Mouse (Mus musculus): ENCODE measurements at regions not wholly inside any gene's neighbourhood (a gene's known extent, or its start where the extent isn't known, plus 50 kb on each side); places are given as distances from the start of the nearest gene placed in this dataset.

DNA sequence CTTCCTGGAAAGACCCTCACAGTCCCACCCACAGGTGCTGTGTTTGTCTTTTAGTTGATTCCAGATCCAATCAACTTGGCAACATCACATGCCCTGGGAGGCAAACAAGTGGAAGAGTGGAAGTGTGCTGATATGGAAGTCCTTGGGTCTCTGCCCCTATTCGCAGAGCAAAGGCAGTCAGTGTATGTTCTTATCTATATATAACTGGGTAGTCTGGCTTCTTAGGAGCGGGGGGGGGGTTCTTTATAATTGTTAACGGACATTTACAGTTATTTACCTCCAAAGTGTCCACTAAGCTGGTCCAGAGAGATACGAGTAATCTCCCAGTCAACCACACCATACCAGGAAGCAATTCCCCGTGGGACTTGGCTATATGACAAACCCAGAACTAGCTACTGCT lies 184.8 kb downstream of the Prkcq start:
- WGBS (ENCODE audit: insufficient replicate concordance), result 33% methylated on average over 5 of the region's 5 CpGs
- Histone ChIP-seq H3K9me3 (ENCODE audit: control insufficient read depth, low read length) (no peaks in the 10 kb centered on the region), H3K27ac (no peak overlapping the region), H3K27me3 (ENCODE audit: control insufficient read depth, insufficient read depth, low read length) (no peaks in the 10 kb centered on the region), H3K4me2 (ENCODE audit: low read depth) (no peak overlapping the region), H3K4me1 (replicated peaks; ENCODE audit: control insufficient read depth in 2 of 2, insufficient read depth in 2 of 2, low read length in 1 of 2) (peaks cover 0 to 6% of the 10 kb centered on the region in 2 experiments; a peak in 2 of 4 replicates), H3K36me3 (replicated peaks; ENCODE audit: control insufficient read depth, insufficient read depth, low read depth) (no peaks in the 10 kb centered on the region), H3K9ac (replicated peaks) (no peak overlapping the region), H3K4me3 (ENCODE audit: insufficient read depth in 1 of 2, low read depth in 2 of 2, low read length in 2 of 2) (no peak overlapping the region)
- TF ChIP-seq CTCF (IDR thresholded peaks at IDR 0.05; ENCODE audit: low read depth), result no peak
- no peak for TF ChIP-seq EP300 (IDR thresholded peaks at IDR 0.05; ENCODE audit: low read depth)
- ATAC-seq (ENCODE audit: insufficient read depth) (no peak), DNase-seq (ENCODE audit: low read depth in 3 of 3, low spot score in 3 of 3) (no peak)

DNA sequence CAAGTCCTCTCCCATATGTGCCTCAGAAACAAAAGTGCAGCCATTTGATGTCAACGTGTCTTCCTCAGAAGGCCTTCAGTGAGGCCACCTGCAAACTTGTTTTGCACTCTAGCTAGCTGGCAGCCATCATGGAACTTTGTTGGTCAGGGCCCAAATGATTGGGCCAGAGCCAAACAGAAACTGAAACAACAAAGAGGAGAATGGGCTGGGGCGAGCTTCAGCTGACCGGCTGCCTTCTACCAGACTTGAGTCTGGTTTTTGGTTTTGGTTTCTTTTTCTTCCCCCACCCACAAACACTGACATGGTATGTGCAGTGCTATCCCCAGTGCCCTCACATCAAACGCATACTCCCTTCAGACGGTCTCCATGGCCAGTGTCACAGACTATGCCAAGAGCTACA lies 183.7 kb downstream of the Prkcq start:
- no peak for TF ChIP-seq CTCF (IDR thresholded peaks at IDR 0.05; ENCODE audit: low read depth)
- no peak for TF ChIP-seq EP300 (IDR thresholded peaks at IDR 0.05; ENCODE audit: low read depth)
- Histone ChIP-seq H3K4me1 (replicated peaks; ENCODE audit: control insufficient read depth in 2 of 2, insufficient read depth in 2 of 2, low read length in 1 of 2) (peaks cover 0 to 6% of the 10 kb centered on the region in 2 experiments; a peak in 2 of 4 replicates), H3K9ac (replicated peaks) (no peak overlapping the region), H3K4me3 (ENCODE audit: insufficient read depth in 1 of 2, low read depth in 2 of 2, low read length in 2 of 2) (no peak overlapping the region), H3K27ac (no peak overlapping the region), H3K36me3 (replicated peaks; ENCODE audit: control insufficient read depth, insufficient read depth, low read depth) (no peaks in the 10 kb centered on the region), H3K27me3 (ENCODE audit: control insufficient read depth, insufficient read depth, low read length) (no peaks in the 10 kb centered on the region), H3K9me3 (ENCODE audit: control insufficient read depth, low read length) (no peaks in the 10 kb centered on the region), H3K4me2 (ENCODE audit: low read depth) (no peak overlapping the region)
- no peak for ATAC-seq (ENCODE audit: insufficient read depth)
- WGBS (ENCODE audit: insufficient replicate concordance), result 78% methylated on average over 5 of the region's 5 CpGs
- DNase-seq (ENCODE audit: low read depth in 3 of 3, low spot score in 3 of 3), result no peak

Data from liver, embryonic 14.5 days (tissue).